Mouse (Mus musculus) ES-E14 (cell line): Measurements from ENCODE around the gene Lrrc47.

ENCODE experiments used
- CHD2 ChIP-seq: IDR thresholded peaks from 2 replicates; pipeline ENCODE4 v1.6.1; 2014; ENCODE audit warnings: mild to moderate bottlenecking, low read depth, low read length, inconsistent platforms
- HCFC1 ChIP-seq: IDR thresholded peaks from 2 replicates; pipeline ENCODE4 v1.6.1; 2012; ENCODE audit warnings: low read length, inconsistent platforms, borderline replicate concordance; ENCODE audit not compliant: insufficient read depth
- MAFK ChIP-seq: IDR thresholded peaks from 2 replicates; pipeline ENCODE4 v1.6.1; 2014; ENCODE audit warnings: mild to moderate bottlenecking, low read depth, low read length, inconsistent platforms; ENCODE audit not compliant: insufficient read depth
- ZC3H11A ChIP-seq: IDR thresholded peaks from 2 replicates; pipeline ENCODE4 v1.6.1; 2012; ENCODE audit warnings: low read depth, mild to moderate bottlenecking, inconsistent platforms, low read length, borderline replicate concordance
- ZNF384 ChIP-seq: IDR thresholded peaks from 2 replicates; pipeline ENCODE4 v1.6.1; 2012; ENCODE audit warnings: low read depth, low read length, inconsistent platforms

GRCm38 (mm10) chr4:154019571-154019970 lies 8.0 kb downstream of the Lrrc47 start:
- TF ChIP-seq MAFK (no peak), ZNF384 (no peak), ZC3H11A (no peak), CHD2 (no peak), HCFC1 (no peak)
